Comparison of ENCODE assay signal across 22 mouse cellular contexts in genomic region chr9:94506980-94507379, GRCm38 (mm10).
"Had no signal": no experiment of that assay in that cellular context is flagged by ENCODE, and none has a peak within 500 bp of the region (broad histone marks: within the 10 kb centered on the region; RNA-seq: fewer than 3 reads in every experiment).

No protein-coding gene starts in this region.

- H3K4me2 ChIP-seq: heart, embryonic 11.5 days; hindbrain, embryonic 13.5 days; hindbrain, embryonic 15.5 days; kidney, embryonic 15.5 days; limb, embryonic 12.5 days; limb, embryonic 15.5 days; liver, embryonic 12.5 days had no signal

- H3K36me3 ChIP-seq: hindbrain, embryonic 13.5 days; hindbrain, embryonic 15.5 days; kidney, embryonic 15.5 days; limb, embryonic 12.5 days; limb, embryonic 15.5 days; liver, embryonic 12.5 days had no signal

- H3K27me3 ChIP-seq: hindbrain, embryonic 13.5 days; hindbrain, embryonic 15.5 days; kidney, embryonic 15.5 days; limb, embryonic 12.5 days; limb, embryonic 15.5 days; liver, embryonic 12.5 days had no signal

- H3K4me1 ChIP-seq: hindbrain, embryonic 13.5 days; hindbrain, embryonic 15.5 days; kidney, embryonic 15.5 days; limb, embryonic 12.5 days; limb, embryonic 15.5 days; liver, embryonic 12.5 days had no signal

- H3K9ac ChIP-seq: hindbrain, embryonic 13.5 days; hindbrain, embryonic 15.5 days; kidney, embryonic 15.5 days; limb, embryonic 12.5 days; limb, embryonic 15.5 days; liver, embryonic 12.5 days; liver, embryonic 14.5 days had no signal

- H3K4me3 ChIP-seq: hindbrain, embryonic 13.5 days; hindbrain, embryonic 15.5 days; kidney, embryonic 15.5 days; limb, embryonic 12.5 days; limb, embryonic 15.5 days; liver, embryonic 12.5 days had no signal

- H3K27ac ChIP-seq: hindbrain, embryonic 13.5 days; hindbrain, embryonic 15.5 days; hindbrain, postnatal 0 days; kidney, embryonic 15.5 days; kidney, postnatal 0 days; limb, embryonic 12.5 days; limb, embryonic 15.5 days; liver, embryonic 12.5 days; liver, embryonic 14.5 days had no signal

- DNase-seq: gastrocnemius, postnatal 14 days; gastrocnemius, postnatal 36 days; heart, adult 18-20 months; kidney, adult 11 months; kidney, adult 2 months; kidney, adult 9 months; kidney, postnatal 14 days; kidney, postnatal 36 days; layer of hippocampus, adult 9-11 months; layer of hippocampus, postnatal 36 days; left cerebral cortex, postnatal 4 days had no signal

- H3K9me3 ChIP-seq: hindbrain, embryonic 13.5 days; hindbrain, embryonic 15.5 days; kidney, embryonic 15.5 days; limb, embryonic 12.5 days; limb, embryonic 15.5 days; liver, embryonic 12.5 days had no signal

- ATAC-seq: hindbrain, postnatal 0 days; intestine, embryonic 16.5 days; liver, embryonic 12.5 days had no signal
